Mouse (Mus musculus) thymus, adult 2 months (tissue): ENCODE measurements at regions not wholly inside any gene's neighbourhood (a gene's known extent, or its start where the extent isn't known, plus 50 kb on each side); places are given as distances from the start of the nearest gene placed in this dataset.

Experiments used
- DNase-seq: peaks from one replicate; pipeline ENCODE4 v3.0.0; 2021
- H3K27ac ChIP-seq: fragments of 200-500 bp; 2 replicates; pipeline ENCODE4 v1.5.1; 2012; ENCODE audit warnings: low read length, control low read depth; ENCODE audit not compliant: control insufficient read depth, insufficient read depth
- H3K27me3 ChIP-seq: fragments of 200-500 bp; 2 replicates; pipeline ENCODE4 v1.6.1; 2012; ENCODE audit warnings: mild to moderate bottlenecking, low read length, moderate library complexity, mixed read lengths; ENCODE audit not compliant: control insufficient read depth, insufficient read depth
- H3K36me3 ChIP-seq: fragments of 200-500 bp; 2 replicates; pipeline ENCODE4 v1.6.1; 2012; ENCODE audit warnings: mild to moderate bottlenecking, low read length, moderate library complexity; ENCODE audit not compliant: control insufficient read depth, insufficient read depth
- H3K4me1 ChIP-seq: fragments of 200-500 bp; replicated peaks from 2 replicates; pipeline ENCODE4 v1.6.1; 2012; ENCODE audit warnings: low read length; ENCODE audit not compliant: control insufficient read depth, insufficient read depth
- H3K4me3 ChIP-seq: fragments of 200-500 bp; 2 replicates; pipeline ENCODE4 v1.5.1; 2012; ENCODE audit warnings: mild to moderate bottlenecking, low read length, control low read depth, moderate library complexity; ENCODE audit not compliant: control insufficient read depth, insufficient read depth
- CTCF ChIP-seq: fragments of 200-500 bp; IDR thresholded peaks from 2 replicates; pipeline ENCODE4 v1.5.1; 2012; ENCODE audit warnings: mild to moderate bottlenecking, control low read depth, low read length, moderate library complexity, borderline replicate concordance; ENCODE audit not compliant: control insufficient read depth, poor library complexity, insufficient read depth; ENCODE audit errors: extremely low read depth
- POLR2A ChIP-seq: fragments of 200-500 bp; IDR thresholded peaks from 2 replicates; pipeline ENCODE4 v1.6.1; 2012; ENCODE audit warnings: mild to moderate bottlenecking, low read length, control low read depth, moderate library complexity; ENCODE audit not compliant: control insufficient read depth, poor library complexity, insufficient read depth; ENCODE audit errors: extremely low read depth
- whole genome bisulfite sequencing: fragments of 180-500 bp; shearing (Covaris S2); methylation state at CpG from one replicate; pipeline ENCODE4 v1.1.7; 2018; 5-methylcytosine and 5-hydroxymethylcytosine counted together

DNA sequence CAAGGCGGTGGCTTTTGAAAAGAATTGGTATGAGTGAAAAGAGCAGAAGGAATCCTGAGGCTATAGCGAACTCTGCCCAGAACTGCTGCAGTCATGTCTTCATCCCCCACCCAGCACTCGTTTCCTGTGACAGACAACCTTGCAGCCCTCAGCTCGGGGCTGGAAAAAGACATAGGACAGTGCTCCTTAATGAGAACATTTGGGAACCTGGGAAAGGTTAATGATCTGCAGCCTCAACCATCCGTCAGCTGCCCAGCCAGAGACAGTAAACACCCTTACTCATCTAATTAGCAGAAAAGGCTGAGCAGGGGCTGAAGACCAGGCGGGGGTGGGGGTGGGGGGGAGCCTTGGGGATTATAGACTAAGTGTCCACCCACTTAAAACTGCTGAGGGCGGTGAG is 76.3 kb upstream of the Arhgap36 start:
- 58% methylated on average over 7 of the region's 7 CpGs for WGBS
- DNase-seq: no peak
- no peak overlapping the region for H3K4me3 ChIP-seq
- H3K27me3 ChIP-seq: no peaks in the 10 kb centered on the region
- no peaks in the 10 kb centered on the region for H3K4me1 ChIP-seq
- TF ChIP-seq CTCF (no peak), POLR2A (no peak)
- no peak overlapping the region for H3K27ac ChIP-seq
- H3K36me3 ChIP-seq: no peaks in the 10 kb centered on the region

DNA sequence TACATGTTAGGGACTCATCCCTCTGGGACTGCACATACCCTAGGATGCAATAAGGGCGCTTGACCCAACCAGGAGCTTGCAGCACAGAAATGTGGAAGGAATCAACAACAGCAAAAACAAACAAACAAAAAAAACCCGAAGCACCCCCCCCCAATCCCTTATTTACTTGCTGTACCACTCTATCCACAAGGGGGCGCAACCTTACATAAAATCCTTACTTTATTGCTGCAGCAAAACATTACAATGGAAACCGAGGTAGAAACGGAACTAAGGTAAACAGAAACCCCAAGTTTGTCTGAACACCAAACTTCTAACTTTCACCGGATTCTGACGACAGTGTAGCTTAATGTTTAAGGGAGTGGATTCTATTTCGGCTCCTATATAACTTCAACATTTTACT is 86.7 kb upstream of the Arhgap36 start:
- H3K4me3 ChIP-seq: no peak overlapping the region
- TF ChIP-seq CTCF: no peak
- no peak for TF ChIP-seq POLR2A
- no peaks in the 10 kb centered on the region for H3K36me3 ChIP-seq

DNA sequence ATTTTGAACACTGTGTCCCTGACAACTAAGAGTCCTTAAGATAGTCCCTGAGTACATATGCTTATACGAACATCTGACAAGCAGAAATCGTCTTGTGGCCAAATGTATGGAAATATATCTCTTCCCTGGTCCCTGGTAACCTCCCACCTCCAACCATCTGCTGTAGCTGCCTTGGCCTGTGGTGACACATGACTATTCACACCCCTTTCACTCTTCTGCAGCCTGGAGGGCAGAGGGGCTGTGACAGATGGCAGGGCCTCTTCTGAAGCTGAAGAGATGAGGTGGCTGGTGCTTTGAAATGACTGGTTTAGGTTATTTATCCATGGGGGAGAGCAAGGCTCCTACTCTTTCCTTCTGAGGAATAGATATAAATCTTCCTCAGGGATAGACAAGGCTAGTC is 82.3 kb upstream of the Enox2 start:
- Histone ChIP-seq H3K4me1 (no peaks in the 10 kb centered on the region), H3K4me3 (no peak overlapping the region), H3K36me3 (no peaks in the 10 kb centered on the region), H3K27me3 (no peaks in the 10 kb centered on the region), H3K27ac (no peak overlapping the region)
- no peak for TF ChIP-seq CTCF
- no peak for TF ChIP-seq POLR2A
- no peak for DNase-seq
- WGBS: 69% methylated on average over 2 of the region's 2 CpGs

More for the DNA sequence above, 86.7 kb upstream of the Arhgap36 start:
- H3K27me3 ChIP-seq: no peaks in the 10 kb centered on the region
- WGBS: 16% methylated on average over 8 of the region's 8 CpGs
- H3K27ac ChIP-seq: no peak overlapping the region
- no peaks in the 10 kb centered on the region for H3K4me1 ChIP-seq
- peak; percentile 1 for DNase-seq

DNA sequence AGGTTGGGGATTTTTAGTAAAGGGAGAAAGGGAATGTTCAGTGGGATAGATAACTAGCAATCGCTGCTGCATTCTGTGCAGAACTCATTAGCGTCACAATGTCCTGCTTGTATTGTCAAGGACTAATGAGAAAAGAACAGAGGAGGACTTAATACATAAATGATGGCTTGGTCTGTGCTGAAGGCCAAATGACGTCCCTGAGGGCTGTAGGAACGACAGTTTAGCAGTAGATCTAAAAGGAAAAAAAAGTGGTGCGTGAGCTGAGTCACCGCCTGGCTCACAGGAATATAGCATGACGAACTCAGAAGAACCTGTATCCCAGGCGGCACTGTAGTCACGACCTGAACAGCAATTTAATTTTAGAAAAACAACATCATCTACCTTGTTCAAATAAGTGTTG is 81.3 kb upstream of the Enox2 start:
- DNase-seq: no peak
- Histone ChIP-seq H3K27ac (no peak overlapping the region), H3K36me3 (no peaks in the 10 kb centered on the region), H3K4me3 (no peak overlapping the region), H3K4me1 (no peaks in the 10 kb centered on the region), H3K27me3 (no peaks in the 10 kb centered on the region)
- no peak for TF ChIP-seq POLR2A
- no peak for TF ChIP-seq CTCF
- WGBS: 79% methylated on average over 9 of the region's 9 CpGs

GRCm38 (mm10) chrX:49346451-49346850 is 58.4 kb upstream of the Enox2 start:
- Histone ChIP-seq H3K27me3 (no peaks in the 10 kb centered on the region), H3K4me3 (no peak overlapping the region), H3K27ac (no peak overlapping the region), H3K4me1 (no peaks in the 10 kb centered on the region), H3K36me3 (no peaks in the 10 kb centered on the region)
- TF ChIP-seq POLR2A (no peak), CTCF (no peak)
- DNase-seq: no peak
